Mouse (Mus musculus) liver, adult (tissue): Measurements from ENCODE around the gene Pigx.
A peak's percentile ranks its signal among the peaks of the same experiment; 100 is the strongest.

Experiments used
- GATA4 ChIP-seq: IDR thresholded peaks from 2 replicates; pipeline ENCODE4 v1.6.1; 2014; ENCODE audit warnings: mild to moderate bottlenecking, low read length; ENCODE audit not compliant: insufficient replicate concordance

The Pigx gene

GRCm38 (mm10) chr16:32099638-32100150 lies at the start of gene Pigx, which contains the start of gene Cep19:
TSS of gene Pigx (minus strand) at chr16:32099740.
TSS of gene Cep19 (plus strand) at chr16:32099800.
- TF ChIP-seq GATA4: no peak

- no peak for TF ChIP-seq GATA4
Measured at GRCm38 (mm10) chr16:32147589-32148207, 48.2 kb upstream of the Pigx start.

DNA sequence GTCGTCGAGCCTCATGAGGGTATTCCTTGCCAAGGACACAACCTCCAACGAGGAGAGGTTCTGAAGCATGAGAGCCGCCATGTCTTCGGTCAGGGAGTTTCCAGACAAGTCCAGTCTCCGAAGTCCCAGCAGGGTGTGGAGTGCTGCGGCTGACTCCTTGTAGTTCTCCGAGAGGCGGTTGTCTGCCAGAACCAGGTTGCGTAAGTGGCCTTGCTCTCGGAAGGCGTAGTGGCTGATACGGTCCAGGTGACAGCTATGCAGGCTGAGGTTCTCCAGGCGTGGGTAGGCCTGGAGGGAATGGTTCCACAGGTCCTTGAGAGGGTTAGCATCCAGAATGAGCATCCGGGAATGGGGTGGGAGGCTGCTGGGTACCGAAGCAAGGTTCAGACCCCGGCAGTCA lies 45.1 kb upstream of the Pigx start:
- no peak for TF ChIP-seq GATA4

- TF ChIP-seq GATA4: no peak
Measured at GRCm38 (mm10) chr16:32143766-32144165, 44.2 kb upstream of the Pigx start.

DNA sequence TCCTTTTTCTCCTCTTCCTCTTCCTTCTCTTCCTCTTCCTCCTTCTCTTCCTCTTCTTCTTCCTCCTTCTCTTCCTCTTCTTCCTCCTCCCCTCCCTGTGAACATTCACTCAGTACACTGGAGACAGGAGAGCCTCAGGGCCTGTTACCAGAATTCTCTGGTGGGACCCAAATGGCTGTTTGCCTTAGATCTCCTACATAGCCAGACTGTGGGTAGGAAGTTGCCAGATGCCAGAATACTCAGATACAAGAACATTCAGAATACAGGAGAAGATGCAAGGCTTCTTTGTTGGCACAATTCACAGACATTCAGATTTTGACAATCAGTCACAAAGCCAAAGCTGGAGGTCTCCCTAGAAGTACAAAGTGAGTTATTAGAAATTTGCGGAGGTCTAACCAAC lies 39.4 kb upstream of the Pigx start:
- TF ChIP-seq GATA4: no peak

GRCm38 (mm10) chr16:32135842-32136357 lies 36.4 kb upstream of the Pigx start:
- TF ChIP-seq GATA4: no peak

DNA sequence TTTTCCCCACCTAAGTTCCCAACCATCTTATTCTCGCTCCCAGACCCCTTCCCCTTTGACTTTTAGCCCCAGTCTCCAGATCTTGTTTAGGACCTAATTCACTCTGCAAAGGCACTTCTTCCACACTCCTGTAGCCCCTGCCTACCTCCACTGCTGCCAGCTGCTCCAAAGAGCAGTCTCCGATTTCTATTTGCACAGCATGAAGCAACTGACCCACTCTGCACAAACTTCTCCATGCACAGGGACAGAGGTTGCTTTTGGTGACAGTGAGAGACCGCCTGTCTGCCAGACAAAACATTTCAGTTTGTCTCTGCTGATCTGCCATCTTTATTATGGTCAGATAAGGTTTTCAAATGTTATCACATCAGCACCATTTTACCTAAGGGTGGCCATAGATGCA lies 33.6 kb upstream of the Pigx start:
- no peak for TF ChIP-seq GATA4

- TF ChIP-seq GATA4: no peak
Measured at GRCm38 (mm10) chr16:32130190-32130826, 30.8 kb upstream of the Pigx start.

- TF ChIP-seq GATA4: no peak
Measured at GRCm38 (mm10) chr16:32129449-32130189, 30.1 kb upstream of the Pigx start.

DNA sequence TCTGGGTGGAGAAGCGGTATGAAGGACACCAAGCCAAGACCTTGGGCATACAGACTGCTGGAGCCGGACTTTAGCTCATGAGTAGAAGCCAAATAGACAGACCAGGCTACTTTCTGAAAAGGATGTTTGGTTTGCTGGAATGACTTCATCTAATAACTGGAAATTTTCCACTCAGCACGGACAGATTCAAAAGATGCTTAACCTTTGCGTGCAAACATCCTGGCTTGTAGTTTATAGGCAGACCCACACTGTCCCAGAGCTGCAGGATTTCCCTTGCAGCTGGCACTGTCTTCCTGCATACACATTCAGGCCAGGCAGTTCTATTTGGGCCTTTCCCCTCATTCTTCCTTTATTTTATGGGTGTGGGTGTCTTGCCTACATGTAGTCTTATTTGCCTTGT lies 27.5 kb upstream of the Pigx start:
- no peak for TF ChIP-seq GATA4

DNA sequence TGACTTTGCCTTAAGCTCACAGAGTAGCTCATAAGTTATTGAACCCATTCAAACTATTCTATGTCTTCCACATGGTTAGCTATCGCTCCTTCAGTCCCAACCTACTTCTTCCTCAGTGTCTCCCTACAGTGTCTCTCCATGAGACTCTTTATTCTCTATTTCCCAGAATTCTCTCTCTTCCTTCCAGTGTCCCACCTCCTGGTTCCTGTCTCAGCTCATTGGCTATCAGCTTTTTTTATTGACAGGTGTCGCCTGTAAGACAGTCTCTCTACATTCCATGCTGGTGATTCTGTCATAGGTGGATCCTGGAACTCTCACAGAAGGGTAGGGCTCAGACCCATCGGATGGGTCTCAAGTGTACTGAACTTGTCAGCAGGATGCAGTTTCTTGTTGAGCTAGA lies 25.8 kb upstream of the Pigx start:
- no peak for TF ChIP-seq GATA4

DNA sequence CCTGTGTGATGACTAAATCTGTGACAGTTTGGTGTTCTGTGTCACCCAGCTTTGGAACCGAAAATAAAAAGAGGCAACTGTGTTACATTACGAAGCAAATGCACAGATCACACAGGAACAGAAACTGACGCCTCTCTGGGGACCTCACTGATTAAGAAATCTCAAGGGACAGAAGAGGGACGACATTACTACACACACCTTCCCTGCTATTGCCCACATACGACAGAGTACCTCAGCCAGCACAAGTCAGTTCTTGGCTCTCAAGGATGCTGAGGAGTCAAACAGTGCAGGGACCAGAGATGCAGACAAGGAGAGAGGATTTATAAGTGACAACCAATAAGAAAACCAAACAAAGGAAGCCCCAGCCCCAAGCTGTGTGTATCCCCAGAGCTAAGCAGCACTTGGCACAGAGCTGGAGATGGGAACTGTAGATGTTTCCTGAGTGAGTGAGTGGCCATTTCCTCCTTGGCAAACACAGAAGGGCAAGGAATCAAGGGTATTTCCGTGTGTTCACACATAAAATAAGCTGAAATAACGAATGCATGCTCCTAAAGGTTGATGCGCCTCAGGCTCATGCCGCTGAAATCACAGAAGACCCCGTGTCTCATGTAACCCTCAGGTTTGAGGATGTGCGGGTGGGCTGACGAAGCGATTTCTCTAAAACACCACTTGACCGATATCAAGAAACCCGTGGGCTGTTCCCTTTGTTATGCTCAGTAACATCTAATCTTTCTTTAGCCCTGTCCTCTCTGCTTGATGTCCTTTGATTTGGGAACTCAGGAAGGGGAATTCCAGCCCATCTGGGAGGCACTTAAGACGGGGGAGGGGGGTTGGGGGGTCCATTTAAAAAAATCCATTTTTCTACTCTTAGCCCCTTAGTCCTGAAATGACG lies 25.1 kb upstream of the Pigx start:
- peak; percentile 42; the same call in 1 of the 2 replicates for TF ChIP-seq GATA4

- TF ChIP-seq GATA4: no peak
Measured at GRCm38 (mm10) chr16:32124020-32124419, 24.5 kb upstream of the Pigx start.

DNA sequence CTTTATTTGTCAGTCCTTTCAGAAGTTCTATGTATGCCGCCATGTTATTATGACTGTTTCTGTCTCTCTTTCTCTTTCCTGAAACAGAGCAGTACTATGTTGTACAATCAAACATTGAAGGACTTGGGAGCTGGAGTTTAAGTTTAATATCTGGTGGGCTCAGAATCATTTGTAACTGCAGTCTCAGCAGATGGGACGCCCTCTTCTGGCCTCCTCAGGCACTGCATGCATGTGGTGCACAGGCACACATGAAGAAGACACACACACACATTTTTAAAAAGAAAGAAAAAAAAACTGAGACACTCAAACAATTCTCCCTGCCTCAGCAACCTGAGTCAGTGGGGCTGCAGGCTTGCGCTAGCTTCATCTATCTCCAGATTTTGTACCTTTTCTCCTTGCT lies 20.9 kb upstream of the Pigx start:
- TF ChIP-seq GATA4: no peak

- TF ChIP-seq GATA4: no peak
Measured at GRCm38 (mm10) chr16:32116186-32116585, 16.6 kb upstream of the Pigx start.

DNA sequence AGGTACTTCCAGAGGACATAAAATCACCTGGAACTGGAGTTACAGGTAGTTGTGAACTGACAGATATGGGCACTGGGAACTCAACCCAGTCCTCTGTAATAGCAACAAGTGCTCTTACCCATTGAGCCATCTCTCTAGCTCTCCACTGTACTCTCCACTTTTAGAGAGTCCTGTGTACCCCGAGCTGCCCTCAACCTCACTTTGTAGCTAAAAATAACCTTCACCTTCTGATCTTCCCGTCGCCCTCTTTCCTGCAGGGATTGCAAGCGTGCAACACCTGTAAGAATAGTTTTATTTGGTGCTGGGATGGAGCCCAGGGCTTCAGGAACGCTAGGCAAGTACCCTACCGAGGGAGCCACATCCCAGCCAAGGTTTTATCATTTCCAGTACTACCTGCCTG lies 16.2 kb upstream of the Pigx start:
- no peak for TF ChIP-seq GATA4
